Mouse (Mus musculus): ENCODE data around the gene Chsy1.

DNA sequence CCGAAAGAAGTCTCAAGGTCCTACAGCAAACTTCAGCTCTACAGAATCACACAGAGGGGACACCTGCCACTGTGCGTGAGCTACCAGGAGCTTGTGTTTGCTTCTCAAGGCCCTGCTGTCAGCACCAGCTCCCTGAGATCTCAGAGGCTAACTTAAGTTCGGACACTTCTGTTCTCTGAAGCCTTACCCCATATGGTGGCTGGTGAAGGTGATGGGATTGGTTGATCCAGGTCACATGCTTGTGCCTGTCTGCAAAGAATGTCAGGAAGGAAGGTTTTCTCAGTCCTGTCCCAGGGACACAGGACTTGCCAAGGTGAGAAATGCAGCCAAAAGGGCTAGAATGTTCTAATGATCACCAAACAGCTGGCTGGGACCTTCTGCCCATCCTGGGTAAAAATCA lies 91.1 kb downstream of the Chsy1 start:
- TF ChIP-seq POLR2A (IDR thresholded peaks at IDR 0.05; ENCODE audit: extremely low read depth, insufficient read depth, low read length): no peak
- TF ChIP-seq CTCF (IDR thresholded peaks at IDR 0.05; ENCODE audit: low read depth, low read length): no peak

Measured in liver, adult 2 months (tissue).